Mouse (Mus musculus) midbrain, embryonic 12.5 days (tissue): Measurements from ENCODE around the gene Plekhh2. TPM values are rescaled to one million over a fixed set of nuclear protein-coding genes. Genes with fewer than 3 reads are reported as not detected.
A peak's percentile ranks its signal among the peaks of the same experiment; 100 is the strongest.

Experiments
- ATAC-seq: fragments of 200-750 bp; cut with Nextera tagmentation; 2 replicates; pipeline ENCODE4 v1.8.0; 2017; ENCODE audit warnings: low read depth, moderate TSS enrichment, moderate library complexity; ENCODE audit not compliant: low FRiP score
- H3K27ac ChIP-seq: fragments of 300-500 bp; sonication (generic); replicated peaks from 2 replicates; pipeline ENCODE4 v1.5.1; 2016; ENCODE audit warnings: mild to moderate bottlenecking
- H3K27me3 ChIP-seq: fragments of 300-500 bp; sonication (generic); 2 replicates; pipeline ENCODE4 v1.6.1; 2016; ENCODE audit warnings: mild to moderate bottlenecking
- H3K36me3 ChIP-seq: fragments of 300-500 bp; sonication (generic); 2 replicates; pipeline ENCODE4 v1.6.1; 2016
- H3K4me1 ChIP-seq: fragments of 300-500 bp; sonication (generic); 2 replicates; pipeline ENCODE4 v1.6.1; 2016
- H3K4me2 ChIP-seq: fragments of 300-500 bp; sonication (generic); replicated peaks from 2 replicates; pipeline ENCODE4 v1.6.1; 2016; ENCODE audit warnings: mild to moderate bottlenecking, moderate library complexity
- H3K4me3 ChIP-seq: fragments of 300-500 bp; sonication (generic); 2 replicates; pipeline ENCODE4 v1.5.1; 2016; ENCODE audit warnings: mild to moderate bottlenecking
- H3K9ac ChIP-seq: fragments of 300-500 bp; sonication (generic); replicated peaks from 2 replicates; pipeline ENCODE4 v1.6.1; 2016; ENCODE audit warnings: mild to moderate bottlenecking, moderate library complexity
- H3K9me3 ChIP-seq: fragments of 300-500 bp; sonication (generic); 2 replicates; pipeline ENCODE4 v1.6.1; 2016; ENCODE audit warnings: mild to moderate bottlenecking
- WGBS: fragments of 180-500 bp; shearing (Covaris S2); methylation state at CpG from one replicate; pipeline ENCODE4 v1.1.7; 2016; 5-methylcytosine and 5-hydroxymethylcytosine counted together
- polyA plus RNA-seq: library from polyadenylated mRNA; unstranded; fragments of >200 nt; fragmentation: Nextera tagmentation; extraction: Ambion mirVana; gene quantifications from 2 replicates; pipeline ENCODE4 v1.2.1, GENCODE M21; 2016

Gene Plekhh2
- polyA plus RNA-seq: 2.8 and 3.2 TPM in 2 replicates

GRCm38 (mm10) chr17:84511682-84512515 lies at the start of gene Plekhh2:
TSS of gene Plekhh2 (plus strand) at chr17:84511895.
- H3K4me1 ChIP-seq: peaks cover 23% of the 10 kb centered on the region
- H3K9ac ChIP-seq: peak within 1 kb of the TSS; percentile 76
- H3K27ac ChIP-seq: peak within 1 kb of the TSS; percentile 39; the same call in 1 of the 2 replicates
- H3K27me3 ChIP-seq: peaks cover 20% of the 10 kb centered on the region
- peak within 1 kb of the TSS; percentile 96 for H3K4me2 ChIP-seq
- H3K9me3 ChIP-seq: no peaks in the 10 kb centered on the region
- WGBS: under 1% methylated on average over 73 of the region's 79 CpGs
- ATAC-seq: peak; percentile 89
- peak within 1 kb of the TSS; percentile 79 for H3K4me3 ChIP-seq
- no peaks in the 10 kb centered on the region for H3K36me3 ChIP-seq

- peak within 1 kb of the TSS; percentile 87 for H3K4me3 ChIP-seq
- peak within 1 kb of the TSS; percentile 77 for H3K27ac ChIP-seq
- H3K9me3 ChIP-seq: no peaks in the 10 kb centered on the region
- H3K27me3 ChIP-seq: no peaks in the 10 kb centered on the region
- H3K9ac ChIP-seq: peak within 1 kb of the TSS; percentile 79
- H3K36me3 ChIP-seq: peaks cover 7% of the 10 kb centered on the region; the same call in 1 of the 2 replicates
- WGBS: under 1% methylated on average over 67 of the region's 67 CpGs
- peaks cover 15% of the 10 kb centered on the region for H3K4me1 ChIP-seq
- peak; percentile 97 for ATAC-seq
- peak within 1 kb of the TSS; percentile 95 for H3K4me2 ChIP-seq
Measured at GRCm38 (mm10) chr17:84465753-84466608, 45.7 kb upstream of the Plekhh2 start, which contains the start of gene Thada. TSS of gene Thada (minus strand) at chr17:84466205.

- Histone ChIP-seq H3K9ac (no peak overlapping the region), H3K9me3 (no peaks in the 10 kb centered on the region), H3K4me2 (no peak overlapping the region), H3K4me1 (no peaks in the 10 kb centered on the region), H3K27me3 (no peaks in the 10 kb centered on the region), H3K27ac (no peak overlapping the region), H3K36me3 (no peaks in the 10 kb centered on the region), H3K4me3 (no peak overlapping the region)
- 64% methylated on average over 4 of the region's 4 CpGs for WGBS
- ATAC-seq: no peak
Measured at GRCm38 (mm10) chr17:84474312-84474711, 37.4 kb upstream of the Plekhh2 start.

- Histone ChIP-seq H3K4me1 (peaks cover 7% of the 10 kb centered on the region; the same call in 1 of the 2 replicates), H3K36me3 (no peaks in the 10 kb centered on the region), H3K27me3 (no peaks in the 10 kb centered on the region), H3K9ac (no peak overlapping the region), H3K4me2 (no peak overlapping the region), H3K4me3 (no peak overlapping the region), H3K27ac (no peak overlapping the region), H3K9me3 (no peaks in the 10 kb centered on the region)
- 88% methylated on average over 5 of the region's 5 CpGs for WGBS
- no peak for ATAC-seq
Measured at GRCm38 (mm10) chr17:84477176-84477575, 34.5 kb upstream of the Plekhh2 start.

GRCm38 (mm10) chr17:84478276-84478675 lies 33.4 kb upstream of the Plekhh2 start:
- H3K4me3 ChIP-seq: no peak overlapping the region
- no peak overlapping the region for H3K4me2 ChIP-seq
- peaks cover 7% of the 10 kb centered on the region; the same call in 1 of the 2 replicates for H3K4me1 ChIP-seq
- H3K9ac ChIP-seq: no peak overlapping the region
- no peaks in the 10 kb centered on the region for H3K27me3 ChIP-seq
- H3K27ac ChIP-seq: no peak overlapping the region
- H3K36me3 ChIP-seq: no peaks in the 10 kb centered on the region
- ATAC-seq: no peak
- 87% methylated on average over 4 of the region's 4 CpGs for WGBS
- H3K9me3 ChIP-seq: no peaks in the 10 kb centered on the region

GRCm38 (mm10) chr17:84480464-84481355 lies 31.0 kb upstream of the Plekhh2 start:
- peak; percentile 30; the same call in 1 of the 2 replicates for ATAC-seq
- no peak overlapping the region for H3K4me2 ChIP-seq
- no peak overlapping the region for H3K27ac ChIP-seq
- H3K9ac ChIP-seq: no peak overlapping the region
- peaks cover 7% of the 10 kb centered on the region; the same call in 1 of the 2 replicates for H3K4me1 ChIP-seq
- no peak overlapping the region for H3K4me3 ChIP-seq
- 38% methylated on average over 15 of the region's 15 CpGs for WGBS
- no peaks in the 10 kb centered on the region for H3K9me3 ChIP-seq
- no peaks in the 10 kb centered on the region for H3K36me3 ChIP-seq
- no peaks in the 10 kb centered on the region for H3K27me3 ChIP-seq

- H3K36me3 ChIP-seq: no peaks in the 10 kb centered on the region
- H3K27me3 ChIP-seq: no peaks in the 10 kb centered on the region
- H3K9me3 ChIP-seq: no peaks in the 10 kb centered on the region
- no peak overlapping the region for H3K4me2 ChIP-seq
- no peak for ATAC-seq
- H3K27ac ChIP-seq: no peak overlapping the region
- 88% methylated on average over 3 of the region's 3 CpGs for WGBS
- no peak overlapping the region for H3K4me3 ChIP-seq
- no peak overlapping the region for H3K9ac ChIP-seq
- peaks cover 7% of the 10 kb centered on the region; the same call in 1 of the 2 replicates for H3K4me1 ChIP-seq
Measured at GRCm38 (mm10) chr17:84482831-84483230, 28.9 kb upstream of the Plekhh2 start.

- WGBS: 81% methylated on average over 6 of the region's 6 CpGs
- H3K27ac ChIP-seq: no peak overlapping the region
- H3K36me3 ChIP-seq: no peaks in the 10 kb centered on the region
- no peak overlapping the region for H3K4me2 ChIP-seq
- ATAC-seq: no peak
- H3K9me3 ChIP-seq: no peaks in the 10 kb centered on the region
- no peak overlapping the region for H3K9ac ChIP-seq
- no peaks in the 10 kb centered on the region for H3K27me3 ChIP-seq
- no peak overlapping the region for H3K4me3 ChIP-seq
- peaks cover 7% of the 10 kb centered on the region; the same call in 1 of the 2 replicates for H3K4me1 ChIP-seq
Measured at GRCm38 (mm10) chr17:84483673-84484320, 27.9 kb upstream of the Plekhh2 start.

- H3K27ac ChIP-seq: no peak overlapping the region
- WGBS: 85% methylated on average over 2 of the region's 2 CpGs
Measured at GRCm38 (mm10) chr17:84487415-84487814, 24.3 kb upstream of the Plekhh2 start.

GRCm38 (mm10) chr17:84492255-84492880 lies 19.3 kb upstream of the Plekhh2 start:
- no peak for ATAC-seq
- H3K9me3 ChIP-seq: no peaks in the 10 kb centered on the region
- H3K9ac ChIP-seq: no peak overlapping the region
- no peak overlapping the region for H3K27ac ChIP-seq
- H3K36me3 ChIP-seq: no peaks in the 10 kb centered on the region
- WGBS: 28% methylated on average over 4 of the region's 5 CpGs
- no peak overlapping the region for H3K4me2 ChIP-seq
- no peaks in the 10 kb centered on the region for H3K27me3 ChIP-seq
- H3K4me3 ChIP-seq: no peak overlapping the region
- H3K4me1 ChIP-seq: no peaks in the 10 kb centered on the region

More at GRCm38 (mm10) chr17:84487415-84487814, 24.3 kb upstream of the Plekhh2 start:
- no peaks in the 10 kb centered on the region for H3K9me3 ChIP-seq
- no peak overlapping the region for H3K9ac ChIP-seq
- H3K4me3 ChIP-seq: no peak overlapping the region
- H3K4me2 ChIP-seq: no peak overlapping the region
- no peak for ATAC-seq
- H3K27me3 ChIP-seq: no peaks in the 10 kb centered on the region
- no peaks in the 10 kb centered on the region for H3K4me1 ChIP-seq
- no peaks in the 10 kb centered on the region for H3K36me3 ChIP-seq
